Mouse (Mus musculus) kidney, postnatal 0 days (tissue): Measurements from ENCODE around the gene Kcnc1. TPM values are rescaled to one million over a fixed set of nuclear protein-coding genes. Genes with fewer than 3 reads are reported as not detected.

Experiments
- ATAC-seq: fragments of 200-750 bp; cut with Nextera tagmentation; replicated peaks from 2 replicates; pipeline ENCODE4 v1.8.0; 2017; ENCODE audit warnings: low read depth, moderate number of reproducible peaks, moderate TSS enrichment, moderate library complexity; ENCODE audit not compliant: low FRiP score
- DNase-seq: peaks from one replicate; pipeline ENCODE4 v3.0.0-alpha.2; 2016; ENCODE audit warnings: low spot score
- H3K27ac ChIP-seq: fragments of 300-500 bp; sonication (generic); 2 replicates; pipeline ENCODE4 v1.5.1; 2014; ENCODE audit warnings: mild to moderate bottlenecking
- H3K27me3 ChIP-seq: fragments of 300-500 bp; sonication (generic); 2 replicates; pipeline ENCODE4 v1.6.1; 2014; ENCODE audit warnings: low read length, mixed read lengths; ENCODE audit not compliant: insufficient read depth
- H3K36me3 ChIP-seq: fragments of 300-500 bp; sonication (generic); 2 replicates; pipeline ENCODE4 v1.6.1; 2014; ENCODE audit warnings: low read length, mixed read lengths; ENCODE audit not compliant: insufficient read depth
- H3K4me1 ChIP-seq: fragments of 300-500 bp; sonication (generic); replicated peaks from 2 replicates; pipeline ENCODE4 v1.6.1; 2014; ENCODE audit warnings: antibody characterized with exemption, low read length, mixed read lengths; ENCODE audit not compliant: insufficient read depth
- H3K4me2 ChIP-seq: fragments of 300-500 bp; sonication (generic); 2 replicates; pipeline ENCODE4 v1.6.1; 2014; ENCODE audit warnings: mild to moderate bottlenecking, low read length, moderate library complexity, mixed read lengths
- H3K4me3 ChIP-seq: fragments of 300-500 bp; sonication (generic); replicated peaks from 2 replicates; pipeline ENCODE4 v1.5.1; 2014; ENCODE audit warnings: low read depth, low read length
- H3K9ac ChIP-seq: fragments of 300-500 bp; sonication (generic); 2 replicates; pipeline ENCODE4 v1.6.1; 2014; ENCODE audit warnings: low read depth, low read length
- H3K9me3 ChIP-seq: fragments of 300-500 bp; sonication (generic); replicated peaks from 2 replicates; pipeline ENCODE4 v1.6.1; 2016; ENCODE audit warnings: low read length, inconsistent platforms, mixed read lengths
- CTCF ChIP-seq: IDR thresholded peaks from 2 replicates; pipeline ENCODE4 v1.5.1; 2016; ENCODE audit warnings: antibody characterized with exemption, low read depth, mild to moderate bottlenecking, moderate library complexity
- WGBS: fragments of 180-500 bp; shearing (Covaris S2); extraction: QIAGEN DNeasy Blood & Tissue Kit; methylation state at CpG from one replicate; pipeline ENCODE4 v1.1.7; 2014; 5-methylcytosine and 5-hydroxymethylcytosine counted together
- polyA plus RNA-seq: library from polyadenylated mRNA; unstranded; fragments of >200 nt; fragmentation: Nextera tagmentation; extraction: Ambion mirVana; gene quantifications from 2 replicates; pipeline ENCODE4 v1.2.1, GENCODE M21; 2015

Gene Kcnc1
- polyA plus RNA-seq, 1 experiment from 2014 or later, result 0.08 TPM

DNA sequence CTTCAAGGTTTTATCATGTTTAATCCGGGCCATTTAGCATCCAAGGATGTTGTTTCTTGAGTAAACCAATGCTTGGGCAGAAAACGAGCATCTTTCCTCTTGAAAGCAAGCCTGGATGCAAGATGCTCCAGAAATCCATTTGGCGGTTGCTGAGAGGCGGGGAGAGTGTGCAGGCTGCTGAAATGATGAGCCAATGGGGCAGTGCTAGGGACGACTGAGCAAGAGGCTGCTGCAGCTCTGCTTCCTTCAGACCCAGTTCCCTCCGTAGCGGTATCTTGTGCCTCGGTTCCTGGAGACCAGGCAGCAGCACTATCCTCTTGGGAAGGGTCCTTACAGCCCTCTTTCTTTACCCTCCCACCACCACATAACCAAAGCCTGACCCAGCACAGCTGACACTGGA is 66.0 kb downstream of the Kcnc1 start:
- ATAC-seq (no peak), DNase-seq (no peak)
- TF ChIP-seq CTCF, result no peak
- H3K9ac ChIP-seq, result no peak overlapping the region
- H3K9me3 ChIP-seq, result no peaks in the 10 kb centered on the region
- no peaks in the 10 kb centered on the region for H3K36me3 ChIP-seq
- no peaks in the 10 kb centered on the region for H3K27me3 ChIP-seq
- H3K4me2 ChIP-seq, result no peak overlapping the region
- H3K4me3 ChIP-seq, result no peak overlapping the region
- 64% methylated on average over 8 of the region's 8 CpGs for WGBS
- H3K4me1 ChIP-seq, result no peaks in the 10 kb centered on the region
- no peak overlapping the region for H3K27ac ChIP-seq

- 76% methylated on average over 8 of the region's 8 CpGs for WGBS
- Histone ChIP-seq H3K4me2 (no peak overlapping the region), H3K4me3 (no peak overlapping the region), H3K36me3 (no peaks in the 10 kb centered on the region), H3K9me3 (no peaks in the 10 kb centered on the region), H3K27me3 (no peaks in the 10 kb centered on the region), H3K9ac (no peak overlapping the region), H3K27ac (no peak overlapping the region), H3K4me1 (no peaks in the 10 kb centered on the region)
- DNase-seq (no peak), ATAC-seq (no peak; the same call in 1 of the 2 replicates)
- no peak for TF ChIP-seq CTCF
Measured at GRCm38 (mm10) chr7:46463136-46463535, 66.8 kb downstream of the Kcnc1 start.

DNA sequence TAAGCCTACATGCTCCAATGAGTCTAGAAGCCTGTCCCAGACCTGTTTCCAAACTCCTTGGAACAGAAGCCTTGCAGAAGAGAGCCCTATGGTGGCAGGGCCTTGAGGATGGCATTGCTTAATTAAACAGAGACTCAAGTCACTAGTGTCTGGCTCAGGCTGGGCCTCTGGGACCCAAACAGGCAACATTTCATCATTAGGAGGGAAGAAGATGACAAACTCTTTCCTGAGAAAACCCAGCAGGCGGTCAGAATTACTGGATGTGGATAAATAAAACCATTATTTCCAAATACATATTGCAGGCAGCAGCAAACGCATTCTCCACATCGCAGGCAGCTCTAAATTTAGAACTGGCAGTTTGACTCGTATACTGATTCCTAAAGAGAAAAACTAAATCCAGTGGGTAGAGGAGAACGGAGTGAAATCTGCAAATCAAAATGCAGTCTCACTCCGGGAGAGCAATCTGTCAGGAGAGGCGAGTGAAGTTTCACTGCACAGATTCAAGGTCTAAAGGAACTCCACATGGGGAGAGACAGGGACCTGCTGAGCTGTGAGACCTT is 70.2 kb downstream of the Kcnc1 start:
- no peaks in the 10 kb centered on the region for H3K4me1 ChIP-seq
- no peaks in the 10 kb centered on the region for H3K27me3 ChIP-seq
- ATAC-seq (no peak), DNase-seq (no peak)
- no peak overlapping the region for H3K9ac ChIP-seq
- no peaks in the 10 kb centered on the region for H3K9me3 ChIP-seq
- H3K36me3 ChIP-seq, result no peaks in the 10 kb centered on the region
- no peak overlapping the region for H3K27ac ChIP-seq
- no peak overlapping the region for H3K4me3 ChIP-seq
- TF ChIP-seq CTCF, result no peak
- no peak overlapping the region for H3K4me2 ChIP-seq
- WGBS, result 63% methylated on average over 7 of the region's 7 CpGs

- no peak overlapping the region for H3K4me2 ChIP-seq
- no peaks in the 10 kb centered on the region for H3K27me3 ChIP-seq
- DNase-seq (no peak), ATAC-seq (no peak)
- H3K36me3 ChIP-seq, result no peaks in the 10 kb centered on the region
- no peaks in the 10 kb centered on the region for H3K9me3 ChIP-seq
- WGBS, result 67% methylated on average over 3 of the region's 3 CpGs
- no peaks in the 10 kb centered on the region for H3K4me1 ChIP-seq
- TF ChIP-seq CTCF, result no peak
- H3K4me3 ChIP-seq, result no peak overlapping the region
- H3K27ac ChIP-seq, result no peak overlapping the region
- H3K9ac ChIP-seq, result no peak overlapping the region
Measured at GRCm38 (mm10) chr7:46469542-46469941, 73.2 kb downstream of the Kcnc1 start.

- ATAC-seq (no peak), DNase-seq (no peak)
- 57% methylated on average over 7 of the region's 7 CpGs for WGBS
- Histone ChIP-seq H3K27me3 (no peaks in the 10 kb centered on the region), H3K27ac (no peak overlapping the region), H3K9ac (no peak overlapping the region), H3K36me3 (no peaks in the 10 kb centered on the region), H3K4me1 (no peaks in the 10 kb centered on the region), H3K4me3 (no peak overlapping the region), H3K9me3 (no peaks in the 10 kb centered on the region), H3K4me2 (no peak overlapping the region)
- TF ChIP-seq CTCF, result no peak
Measured at GRCm38 (mm10) chr7:46471054-46471737, 74.9 kb downstream of the Kcnc1 start.

GRCm38 (mm10) chr7:46473141-46473540 is 76.8 kb downstream of the Kcnc1 start:
- Histone ChIP-seq H3K4me3 (no peak overlapping the region), H3K9ac (no peak overlapping the region), H3K36me3 (no peaks in the 10 kb centered on the region), H3K27me3 (no peaks in the 10 kb centered on the region), H3K27ac (no peak overlapping the region), H3K4me2 (no peak overlapping the region), H3K4me1 (no peaks in the 10 kb centered on the region), H3K9me3 (no peaks in the 10 kb centered on the region)
- DNase-seq, result no peak
- ATAC-seq, result no peak
- TF ChIP-seq CTCF, result no peak
- WGBS, result 44% methylated on average over 9 of the region's 9 CpGs
